Mouse (Mus musculus) hematopoietic stem cell, adult 5-6 weeks (primary cell): Measurements from ENCODE around the gene Fam192a. TPM values are rescaled to one million over a fixed set of nuclear protein-coding genes. Genes with fewer than 3 reads are reported as not detected.

Experiments
- ATAC-seq, 2 experiments: fragments of 125-278 bp in 1 of 2; replicated peaks in 1 of 2; 2 replicates each; pipeline ENCODE4 v1.8.0; 2016 to 2017; ENCODE audit warnings: inconsistent platforms in 2 of 2, mild to moderate bottlenecking in 2 of 2, moderate number of reproducible peaks in 2 of 2, low read depth in 1 of 2, moderate TSS enrichment in 1 of 2; ENCODE audit not compliant: low FRiP score in 2 of 2, poor library complexity in 2 of 2, severe bottlenecking in 2 of 2, insufficient read depth in 1 of 2, low TSS enrichment in 1 of 2
- total RNA-seq: library from RNA; stranded (forward); fragments of 172-1452, 232-1000 nt; gene quantifications from 2 replicates; pipeline ENCODE4 v1.2.3, GENCODE M21; 2017

Fam192a gene
- total RNA-seq, 1 experiment from 2014 or later, result 84.4 TPM

GRCm38 (mm10) chr8:94582569-94582968 is 19.2 kb downstream of the Fam192a start:
- ATAC-seq, result no peak

GRCm38 (mm10) chr8:94581820-94582483 is 19.8 kb downstream of the Fam192a start:
- no peak for ATAC-seq

- no peak for ATAC-seq
Measured at GRCm38 (mm10) chr8:94575148-94575547, 26.6 kb downstream of the Fam192a start.

GRCm38 (mm10) chr8:94574159-94574907 is 27.5 kb downstream of the Fam192a start:
- ATAC-seq, result no peak

- no peak for ATAC-seq
Measured at GRCm38 (mm10) chr8:94571896-94572295, 29.9 kb downstream of the Fam192a start.

- ATAC-seq, result no peak
Measured at GRCm38 (mm10) chr8:94569419-94569818, 32.4 kb downstream of the Fam192a start.

GRCm38 (mm10) chr8:94568098-94568497 is 33.7 kb downstream of the Fam192a start:
- no peak for ATAC-seq

GRCm38 (mm10) chr8:94567159-94567849 is 34.5 kb downstream of the Fam192a start:
- no peak for ATAC-seq

- ATAC-seq, result no peak
Measured at GRCm38 (mm10) chr8:94566446-94567158, 35.2 kb downstream of the Fam192a start.

- no peak for ATAC-seq
Measured at GRCm38 (mm10) chr8:94566033-94566432, 35.8 kb downstream of the Fam192a start.

- ATAC-seq, result no peak
Measured at GRCm38 (mm10) chr8:94564421-94564820, 37.4 kb downstream of the Fam192a start.

GRCm38 (mm10) chr8:94561256-94561655 is 40.5 kb downstream of the Fam192a start:
- ATAC-seq, result no peak

- ATAC-seq, result no peak
Measured at GRCm38 (mm10) chr8:94557281-94557680, 44.5 kb downstream of the Fam192a start.

- no peak for ATAC-seq
Measured at GRCm38 (mm10) chr8:94552696-94553095, 49.1 kb downstream of the Fam192a start.

GRCm38 (mm10) chr8:94551471-94552422 is 50.0 kb downstream of the Fam192a start:
- no peak for ATAC-seq

- ATAC-seq, result no peak
Measured at GRCm38 (mm10) chr8:94549998-94550397, 51.8 kb downstream of the Fam192a start.

- ATAC-seq, result peak; percentile 52 to 61; a peak in 2 of 4 replicates
Measured at GRCm38 (mm10) chr8:94549482-94549881, 52.3 kb downstream of the Fam192a start.
